Mouse (Mus musculus) ES-Bruce4 (cell line): ENCODE results near the gene 4930404H24Rik.

ENCODE experiments used
- CTCF ChIP-seq: IDR thresholded peaks from one replicate; pipeline ENCODE4 v1.8.1; 2011; ENCODE audit warnings: low read depth, low read length
- EP300 ChIP-seq: IDR thresholded peaks from 2 replicates; pipeline ENCODE4 v1.6.1; 2011; ENCODE audit warnings: low read depth, low read length; ENCODE audit not compliant: insufficient read depth
- POLR2A ChIP-seq: IDR thresholded peaks from one replicate; pipeline ENCODE4 v1.8.1; 2011; ENCODE audit warnings: low read length; ENCODE audit not compliant: insufficient read depth

DNA sequence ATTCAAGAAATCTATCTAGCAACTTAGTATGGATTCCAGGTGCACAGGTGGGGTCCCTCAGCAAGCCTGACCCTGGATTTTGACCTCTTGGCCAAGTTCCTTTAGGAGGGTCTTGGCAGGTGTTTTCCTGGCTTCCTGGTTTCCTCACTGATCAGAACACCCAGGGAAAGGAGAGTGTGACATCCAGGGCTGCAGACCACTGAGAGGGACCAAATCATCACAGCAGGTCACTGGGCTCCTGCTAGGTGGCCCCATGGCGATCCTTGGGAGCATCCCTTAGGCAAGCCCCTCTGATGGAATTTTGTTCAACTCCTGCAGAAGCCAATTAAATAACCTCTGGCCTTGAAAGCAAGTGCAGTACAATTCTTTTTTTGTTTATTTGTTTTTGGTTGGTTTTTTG lies 2.5 kb upstream of the 4930404H24Rik start:
- no peak for TF ChIP-seq CTCF
- TF ChIP-seq EP300, result no peak
- no peak for TF ChIP-seq POLR2A
